Mouse (Mus musculus): Measurements from ENCODE around the gene Gm13288. TPM values are rescaled to one million over a fixed set of nuclear protein-coding genes. Genes with fewer than 3 reads are reported as not detected.
A peak's percentile ranks its signal among the peaks of the same experiment; 100 is the strongest.
"Not testable (repeated sequence)": the region's sequence is repeated elsewhere in the genome, so short reads cannot be mapped to it uniquely, and the experiment has no call there.

Gm13288 gene
- polyA plus RNA-seq, 1 experiment from 2014 or later: 0.15 TPM

DNA sequence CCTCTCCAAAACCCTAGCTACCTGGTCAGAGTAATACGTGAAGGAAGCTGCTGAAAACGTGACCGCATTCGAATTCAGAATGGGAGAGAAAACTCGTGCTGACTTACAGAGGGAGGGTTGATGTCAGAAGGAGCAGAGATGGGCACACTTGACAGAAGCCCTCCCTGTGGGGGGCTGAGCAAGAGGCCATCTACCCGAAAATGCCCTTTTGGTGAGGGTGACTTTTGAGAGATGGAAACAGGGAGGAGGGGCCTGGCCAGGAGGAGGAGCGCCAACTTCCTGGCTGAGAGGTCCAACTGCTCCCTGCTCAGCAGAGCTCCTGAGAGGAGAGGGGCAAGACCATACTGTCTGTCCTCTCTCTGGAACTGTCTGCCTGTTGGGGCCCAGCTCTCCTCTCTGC, 23.5 kb upstream of the Gm13288 start, which contains the start of gene Ifnz:
TSS of gene Ifnz (plus strand) at position 301 of the 400 bp plus-strand sequence.
- not testable (repeated sequence) for H3K9me3 ChIP-seq (replicated peaks); DNase-seq (ENCODE audit: low spot score); H3K27me3 ChIP-seq (ENCODE audit: low read depth, poor library complexity, severe bottlenecking); H3K27ac ChIP-seq; H3K4me1 ChIP-seq; H3K36me3 ChIP-seq
- WGBS: 18% methylated on average over 4 of the region's 7 CpGs
- H3K4me3 ChIP-seq: peak within 1 kb of the TSS; percentile 31; the same call in 1 of the 2 replicates

DNA sequence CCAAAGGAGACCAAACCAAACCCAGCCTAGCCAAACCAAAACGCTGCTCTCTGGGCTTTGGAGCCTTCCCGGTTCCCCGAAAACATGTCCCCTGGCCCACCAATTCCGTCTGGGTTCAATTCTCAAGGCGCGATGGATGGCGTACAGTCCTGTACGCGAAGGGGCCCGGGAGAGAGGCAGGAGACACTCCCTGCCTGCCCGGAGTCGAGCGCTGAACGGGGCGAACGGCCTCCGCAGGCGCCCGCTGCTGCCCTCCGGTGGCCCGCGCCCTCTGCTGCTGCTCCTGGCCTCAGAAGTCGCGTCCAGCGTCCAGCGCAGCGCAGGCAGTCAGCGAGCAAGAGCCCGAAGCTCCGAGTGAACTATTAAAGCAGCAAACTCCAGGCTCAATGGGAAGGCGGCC, 23.0 kb upstream of the Gm13288 start:
- H3K36me3 ChIP-seq; DNase-seq (ENCODE audit: low spot score); H3K27ac ChIP-seq; H3K27me3 ChIP-seq (ENCODE audit: low read depth, poor library complexity, severe bottlenecking); H3K9me3 ChIP-seq (replicated peaks); H3K4me1 ChIP-seq: not testable (repeated sequence)
- peak overlapping the region; percentile 31; the same call in 1 of the 2 replicates for H3K4me3 ChIP-seq
- 0% methylated on average over 16 of the region's 31 CpGs for WGBS

DNA sequence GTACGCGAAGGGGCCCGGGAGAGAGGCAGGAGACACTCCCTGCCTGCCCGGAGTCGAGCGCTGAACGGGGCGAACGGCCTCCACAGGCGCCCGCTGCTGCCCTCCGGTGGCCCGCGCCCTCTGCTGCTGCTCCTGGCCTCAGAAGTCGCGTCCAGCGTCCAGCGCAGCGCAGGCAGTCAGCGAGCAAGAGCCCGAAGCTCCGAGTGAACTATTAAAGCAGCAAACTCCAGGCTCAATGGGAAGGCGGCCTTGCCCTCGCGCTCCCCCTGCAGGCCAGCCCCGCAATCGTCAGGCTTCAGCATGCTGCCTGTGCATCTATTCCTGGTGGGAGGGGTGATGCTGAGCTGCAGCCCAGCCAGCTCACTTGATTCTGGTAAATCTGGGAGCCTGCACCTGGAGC, 19.9 kb upstream of the Gm13288 start, which contains the start of gene Gm13276:
TSS of gene Gm13276 (plus strand) at position 301 of the 400 bp plus-strand sequence.
- not testable (repeated sequence) for H3K36me3 ChIP-seq; H3K9me3 ChIP-seq (replicated peaks); H3K4me1 ChIP-seq; DNase-seq (ENCODE audit: low spot score); H3K27me3 ChIP-seq (ENCODE audit: low read depth, poor library complexity, severe bottlenecking); H3K27ac ChIP-seq; H3K4me3 ChIP-seq
- WGBS: no CpG with 5 or more reads among the region's 27 CpGs

DNA sequence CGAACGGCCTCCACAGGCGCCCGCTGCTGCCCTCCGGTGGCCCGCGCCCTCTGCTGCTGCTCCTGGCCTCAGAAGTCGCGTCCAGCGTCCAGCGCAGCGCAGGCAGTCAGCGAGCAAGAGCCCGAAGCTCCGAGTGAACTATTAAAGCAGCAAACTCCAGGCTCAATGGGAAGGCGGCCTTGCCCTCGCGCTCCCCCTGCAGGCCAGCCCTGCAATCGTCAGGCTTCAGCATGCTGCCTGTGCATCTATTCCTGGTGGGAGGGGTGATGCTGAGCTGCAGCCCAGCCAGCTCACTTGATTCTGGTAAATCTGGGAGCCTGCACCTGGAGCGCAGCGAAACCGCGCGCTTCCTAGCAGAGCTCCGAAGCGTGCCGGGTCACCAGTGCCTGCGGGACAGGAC, 16.9 kb upstream of the Gm13288 start, which contains the start of gene Gm13277:
TSS of gene Gm13277 (plus strand) at position 231 of the 400 bp plus-strand sequence.
- H3K36me3 ChIP-seq; H3K4me1 ChIP-seq; DNase-seq (ENCODE audit: low spot score); H3K9me3 ChIP-seq (replicated peaks); H3K27me3 ChIP-seq (ENCODE audit: low read depth, poor library complexity, severe bottlenecking); H3K4me3 ChIP-seq; H3K27ac ChIP-seq: not testable (repeated sequence)
- WGBS: 0% methylated on average over 4 of the region's 28 CpGs

GRCm38 (mm10) chr4:88791250-88791649, 14.1 kb upstream of the Gm13288 start, which contains the start of gene Gm13278:
Gm13278 (plus strand) TSS chr4:88791550.
- DNase-seq (ENCODE audit: low spot score); H3K27ac ChIP-seq; H3K4me3 ChIP-seq; H3K9me3 ChIP-seq (replicated peaks); H3K27me3 ChIP-seq (ENCODE audit: low read depth, poor library complexity, severe bottlenecking); H3K36me3 ChIP-seq; H3K4me1 ChIP-seq: not testable (repeated sequence)
- WGBS: no CpG with 5 or more reads among the region's 28 CpGs

GRCm38 (mm10) chr4:88793936-88794675, 11.2 kb upstream of the Gm13288 start, which contains the start of gene Gm13275:
Gm13275 (plus strand) TSS chr4:88794487.
- not testable (repeated sequence) for DNase-seq (ENCODE audit: low spot score); H3K9me3 ChIP-seq (replicated peaks); H3K27ac ChIP-seq; H3K36me3 ChIP-seq; H3K27me3 ChIP-seq (ENCODE audit: low read depth, poor library complexity, severe bottlenecking); H3K4me1 ChIP-seq; H3K4me3 ChIP-seq
- 2% methylated on average over 21 of the region's 52 CpGs for WGBS

- not testable (repeated sequence) for H3K36me3 ChIP-seq; H3K4me1 ChIP-seq; H3K27ac ChIP-seq; H3K4me3 ChIP-seq; H3K27me3 ChIP-seq (ENCODE audit: low read depth, poor library complexity, severe bottlenecking); H3K9me3 ChIP-seq (replicated peaks); DNase-seq (ENCODE audit: low spot score)
- WGBS: no CpG with 5 or more reads among the region's 28 CpGs
These were observed 8.2 kb upstream of the Gm13288 start, which contains the start of gene Gm13279 for GRCm38 (mm10) chr4:88797097-88797496. Gm13279 (plus strand) TSS chr4:88797397.

DNA sequence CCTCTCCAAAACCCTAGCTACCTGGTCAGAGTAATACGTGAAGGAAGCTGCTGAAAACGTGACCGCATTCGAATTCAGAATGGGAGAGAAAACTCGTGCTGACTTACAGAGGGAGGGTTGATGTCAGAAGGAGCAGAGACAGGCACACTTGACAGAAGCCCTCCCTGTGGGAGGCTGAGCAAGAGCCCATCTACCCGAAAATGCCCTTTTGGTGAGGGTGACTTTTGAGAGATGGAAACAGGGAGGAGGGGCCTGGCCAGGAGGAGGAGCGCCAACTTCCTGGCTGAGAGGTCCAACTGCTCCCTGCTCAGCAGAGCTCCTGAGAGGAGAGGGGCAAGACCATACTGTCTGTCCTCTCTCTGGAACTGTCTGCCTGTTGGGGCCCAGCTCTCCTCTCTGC, 6.0 kb upstream of the Gm13288 start, which contains the start of gene Gm13285:
TSS of gene Gm13285 (plus strand) at position 301 of the 400 bp plus-strand sequence.
- H3K27ac ChIP-seq; H3K9me3 ChIP-seq (replicated peaks); H3K4me1 ChIP-seq; H3K36me3 ChIP-seq; H3K4me3 ChIP-seq; DNase-seq (ENCODE audit: low spot score); H3K27me3 ChIP-seq (ENCODE audit: low read depth, poor library complexity, severe bottlenecking): not testable (repeated sequence)
- WGBS: 9% methylated on average over 6 of the region's 7 CpGs

GRCm38 (mm10) chr4:88802954-88803353, 2.4 kb upstream of the Gm13288 start, which contains the start of gene Gm13287:
Gm13287 (plus strand) TSS chr4:88803254.
- H3K36me3 ChIP-seq; H3K9me3 ChIP-seq (replicated peaks); DNase-seq (ENCODE audit: low spot score); H3K4me1 ChIP-seq; H3K4me3 ChIP-seq; H3K27ac ChIP-seq: not testable (repeated sequence)
- H3K27me3 ChIP-seq (ENCODE audit: low read depth, poor library complexity, severe bottlenecking): peaks cover 10% of the 10 kb centered on the region
- whole genome bisulfite sequencing: no CpG with 5 or more reads among the region's 29 CpGs

GRCm38 (mm10) chr4:88805761-88806160, 430 bp downstream of the Gm13288 start:
- H3K36me3 ChIP-seq; H3K4me1 ChIP-seq; H3K27ac ChIP-seq; H3K4me3 ChIP-seq; DNase-seq (ENCODE audit: low spot score); H3K9me3 ChIP-seq (replicated peaks): not testable (repeated sequence)
- peaks cover 10% of the 10 kb centered on the region for H3K27me3 ChIP-seq (ENCODE audit: low read depth, poor library complexity, severe bottlenecking)
- 0% methylated on average over 10 of the region's 34 CpGs for WGBS

DNA sequence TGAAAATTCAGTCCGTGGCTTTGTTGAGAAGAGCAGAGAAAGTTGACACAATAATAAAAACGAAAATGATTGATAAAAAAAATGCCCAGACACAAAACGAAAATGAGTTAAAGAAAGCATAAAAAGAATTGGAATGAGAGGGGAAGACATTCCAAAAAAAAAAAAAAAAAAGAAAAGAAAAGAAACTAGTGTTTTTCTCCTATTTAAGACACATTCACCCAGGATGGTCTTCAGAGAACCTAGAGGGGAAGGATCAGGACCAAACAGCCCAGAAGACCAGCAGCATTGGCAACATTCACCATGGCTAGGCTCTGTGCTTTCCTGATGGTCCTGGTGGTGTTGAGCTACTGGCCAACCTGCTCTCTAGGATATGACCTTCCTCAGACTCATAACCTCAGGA, 10.6 kb downstream of the Gm13288 start, which contains the start of gene Ifna7:
TSS of gene Ifna7 (plus strand) at position 301 of the 400 bp plus-strand sequence.
- no peak for DNase-seq (ENCODE audit: low spot score)
- Histone ChIP-seq H3K27ac (no peak within 1 kb of the TSS), H3K27me3 (ENCODE audit: low read depth, poor library complexity, severe bottlenecking) (no peaks in the 10 kb centered on the region), H3K4me1 (no peaks in the 10 kb centered on the region), H3K36me3 (no peaks in the 10 kb centered on the region), H3K4me3 (no peak within 1 kb of the TSS), H3K9me3 (replicated peaks) (no peaks in the 10 kb centered on the region)
- 61% methylated on average over 3 of the region's 3 CpGs for WGBS

DNA sequence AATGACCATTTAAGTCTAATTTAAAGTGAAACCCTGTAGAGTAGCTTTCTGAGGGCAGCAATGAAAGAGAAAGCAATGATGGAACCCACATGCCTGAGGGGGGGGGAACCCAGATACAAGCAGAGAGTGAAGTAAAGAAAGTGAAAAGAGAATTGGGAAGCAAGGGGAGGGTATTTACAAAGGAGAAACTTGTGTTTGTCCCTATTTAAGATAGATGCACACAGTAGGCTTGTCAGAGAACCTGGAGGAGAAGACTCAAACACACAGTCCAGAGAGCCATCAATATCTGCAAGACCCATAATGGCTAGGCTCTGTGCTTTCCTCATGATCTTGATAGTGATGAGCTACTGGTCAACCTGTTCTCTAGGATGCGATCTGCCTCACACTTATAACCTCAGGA, 14.3 kb downstream of the Gm13288 start, which contains the start of gene Ifna11:
TSS of gene Ifna11 (plus strand) at position 301 of the 400 bp plus-strand sequence.
- no peak within 1 kb of the TSS for H3K4me3 ChIP-seq
- WGBS: 82% methylated on average over 1 of the region's 1 CpGs
- DNase-seq (ENCODE audit: low spot score): no peak
- no peaks in the 10 kb centered on the region for H3K4me1 ChIP-seq
- H3K27ac ChIP-seq: no peak within 1 kb of the TSS
- H3K36me3 ChIP-seq: no peaks in the 10 kb centered on the region
- no peaks in the 10 kb centered on the region for H3K27me3 ChIP-seq (ENCODE audit: low read depth, poor library complexity, severe bottlenecking)
- H3K9me3 ChIP-seq (replicated peaks): no peaks in the 10 kb centered on the region

- Histone ChIP-seq H3K9me3 (replicated peaks) (no peaks in the 10 kb centered on the region), H3K36me3 (no peaks in the 10 kb centered on the region), H3K4me3 (no peak overlapping the region), H3K4me1 (no peaks in the 10 kb centered on the region), H3K27me3 (ENCODE audit: low read depth, poor library complexity, severe bottlenecking) (no peaks in the 10 kb centered on the region), H3K27ac (no peak overlapping the region)
- no peak for DNase-seq (ENCODE audit: low spot score)
- 28% methylated on average over 4 of the region's 4 CpGs for WGBS
These were observed 17.7 kb downstream of the Gm13288 start for GRCm38 (mm10) chr4:88822995-88823394.
